Mouse (Mus musculus): ENCODE measurements at regions not wholly inside any gene's neighbourhood (a gene's known extent, or its start where the extent isn't known, plus 50 kb on each side); places are given as distances from the start of the nearest gene placed in this dataset.

GRCm38 (mm10) chr14:103913453-103913852 lies 69.3 kb upstream of the Ednrb start:
- Histone ChIP-seq H3K9me3 (replicated peaks; ENCODE audit: low read length) (no peaks in the 10 kb centered on the region), H3K4me2 (ENCODE audit: insufficient read depth, low read depth, poor library complexity, severe bottlenecking) (no peak overlapping the region), H3K27ac (ENCODE audit: insufficient read depth, low read depth) (no peak overlapping the region), H3K36me3 (replicated peaks in 1 of 2; ENCODE audit: control insufficient read depth in 1 of 2, insufficient read depth in 1 of 2, low read length in 1 of 2) (no peaks in the 10 kb centered on the region), H3K9ac (ENCODE audit: insufficient read depth, low read depth) (no peak overlapping the region), H3K27me3 (replicated peaks) (no peaks in the 10 kb centered on the region), H3K79me2 (replicated peaks; ENCODE audit: control insufficient read depth, extremely low read depth, insufficient read depth, poor library complexity, severe bottlenecking) (no peaks in the 10 kb centered on the region), H3K4me1 (ENCODE audit: control insufficient read depth in 1 of 2, insufficient read depth in 2 of 2) (peaks cover 0 to 6% of the 10 kb centered on the region in 2 experiments; a peak in 1 of 4 replicates), H3K4me3 (replicated peaks in 1 of 3; ENCODE audit: low read depth in 2 of 3, low read length in 2 of 3, poor library complexity in 1 of 3) (no peak overlapping the region)
- in situ Hi-C loops (cut with MboI; ENCODE audit: low pct_ligation_motif_present, low pct_unique_long_range_greater_than_20kb, low sequenced_read_pairs) (no loop called here), dilution Hi-C loops (cut with MboI; ENCODE audit: extremely low pct_ligation_motif_present, extremely low pct_unique_long_range_greater_than_20kb, low sequenced_read_pairs) (no loop called here)
- peak; percentile 40 for DNase-seq (ENCODE audit: extremely low read depth)
- TF ChIP-seq CHD1 (IDR thresholded peaks at IDR 0.05; ENCODE audit: low read depth, low read length) (no peak), MEF2A (IDR thresholded peaks at IDR 0.05; ENCODE audit: borderline replicate concordance, low read depth, low read length) (no peak), CHD2 (IDR thresholded peaks at IDR 0.05; ENCODE audit: low read length) (no peak), ZC3H11A (IDR thresholded peaks at IDR 0.05; ENCODE audit: low read depth, low read length) (no peak), MAZ (IDR thresholded peaks at IDR 0.05; ENCODE audit: low read depth, low read length) (no peak), ELF1 (IDR thresholded peaks at IDR 0.05; ENCODE audit: low read depth, low read length) (no peak), POLR2A (IDR thresholded peaks at IDR 0.05; ENCODE audit: low read depth, low read length) (no peak), EP300 (IDR thresholded peaks at IDR 0.05; ENCODE audit: low read length) (peak; percentile 70), MXI1 (IDR thresholded peaks at IDR 0.05; ENCODE audit: low read depth, low read length) (no peak), UBTF (IDR thresholded peaks at IDR 0.05; ENCODE audit: low read depth, low read length) (no peak), GABPA (IDR thresholded peaks at IDR 0.05; ENCODE audit: insufficient replicate concordance, low read depth, low read length) (no peak), USF1 (IDR thresholded peaks at IDR 0.05; ENCODE audit: low read depth, low read length) (no peak), MAFK (IDR thresholded peaks at IDR 0.05; ENCODE audit: insufficient replicate concordance, low read length) (no peak), TCF12 (IDR thresholded peaks at IDR 0.05; ENCODE audit: low read depth, low read length) (no peak), JUN (IDR thresholded peaks at IDR 0.05; ENCODE audit: insufficient read depth, low read depth, low read length) (peak; percentile 76), TBP (conservative IDR thresholded peaks at IDR 0.05; ENCODE audit: low read depth, low read length) (no peak), ZKSCAN1 (IDR thresholded peaks at IDR 0.05; ENCODE audit: borderline replicate concordance, low read depth, low read length) (no peak), E2F4 (IDR thresholded peaks at IDR 0.05; ENCODE audit: insufficient replicate concordance, low read depth, low read length) (no peak), ETS1 (conservative IDR thresholded peaks at IDR 0.05; ENCODE audit: low read depth, low read length) (peak; percentile 74), USF2 (conservative IDR thresholded peaks at IDR 0.05; ENCODE audit: low read depth, low read length) (no peak), HCFC1 (IDR thresholded peaks at IDR 0.05; ENCODE audit: low read depth, low read length) (no peak), SIN3A (IDR thresholded peaks at IDR 0.05; ENCODE audit: low read length) (no peak), MYC (IDR thresholded peaks at IDR 0.05; ENCODE audit: low read depth, low read length) (no peak), IRF4 (IDR thresholded peaks at IDR 0.05; ENCODE audit: low read depth, low read length) (peak; percentile 60), SMC3 (IDR thresholded peaks at IDR 0.05; ENCODE audit: low read depth, low read length) (no peak), ZMIZ1 (IDR thresholded peaks at IDR 0.05; ENCODE audit: low read depth, low read length) (no peak), BHLHE40 (IDR thresholded peaks at IDR 0.05; ENCODE audit: low read depth, low read length) (no peak), MAX (IDR thresholded peaks at IDR 0.05; ENCODE audit: low read length) (no peak), KAT2A (IDR thresholded peaks at IDR 0.05; ENCODE audit: insufficient replicate concordance, low read length) (no peak), JUND (conservative IDR thresholded peaks at IDR 0.05; ENCODE audit: low read depth, low read length) (peak; percentile 83), RAD21 (IDR thresholded peaks at IDR 0.05; ENCODE audit: low read depth, low read length) (no peak), RCOR1 (conservative IDR thresholded peaks at IDR 0.05; ENCODE audit: low read depth, low read length) (no peak), PAX5 (IDR thresholded peaks at IDR 0.05; ENCODE audit: low read length) (no peak), POLR2AphosphoS2 (IDR thresholded peaks at IDR 0.05; ENCODE audit: low read depth, low read length) (no peak), CTCF (conservative IDR thresholded peaks at IDR 0.05 in 1 of 2, IDR thresholded peaks at IDR 0.05 in 1 of 2; ENCODE audit: low read depth in 2 of 2, low read length in 2 of 2) (no peak)

Measured in CH12.LX (cell line).